Mouse (Mus musculus) left cerebral cortex, adult 9 months (tissue): ENCODE measurements around the gene Ccdc185.

ENCODE experiments used
- DNase-seq, 2 experiments: peaks; one replicate each; pipeline ENCODE4 v3.0.0; 2022; ENCODE audit warnings: low spot score in 2 of 2

Gene Ccdc185

DNA sequence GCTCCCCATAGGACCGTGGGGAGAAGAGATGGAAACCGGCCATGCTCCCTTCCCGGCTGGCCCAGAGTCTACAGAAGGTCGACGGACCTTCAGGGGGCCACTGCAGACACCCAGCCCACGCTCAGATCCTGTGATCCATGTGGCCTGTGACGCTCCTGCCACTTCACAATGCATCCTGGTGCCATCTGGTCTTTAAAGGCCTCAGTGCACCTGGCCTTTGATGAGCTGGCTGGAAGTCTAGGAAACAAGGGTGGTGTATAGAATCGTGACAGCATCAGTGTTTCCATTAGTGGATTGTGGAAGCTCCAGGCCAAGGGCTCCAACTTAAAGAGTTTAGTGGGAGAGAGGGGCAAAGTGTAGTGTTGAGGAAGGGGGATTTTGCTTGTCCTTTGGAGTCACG lies at the start of gene Ccdc185:
Ccdc185 (minus strand) TSS at position 101 of the 400 bp plus-strand sequence.
- DNase-seq = no peak

DNA sequence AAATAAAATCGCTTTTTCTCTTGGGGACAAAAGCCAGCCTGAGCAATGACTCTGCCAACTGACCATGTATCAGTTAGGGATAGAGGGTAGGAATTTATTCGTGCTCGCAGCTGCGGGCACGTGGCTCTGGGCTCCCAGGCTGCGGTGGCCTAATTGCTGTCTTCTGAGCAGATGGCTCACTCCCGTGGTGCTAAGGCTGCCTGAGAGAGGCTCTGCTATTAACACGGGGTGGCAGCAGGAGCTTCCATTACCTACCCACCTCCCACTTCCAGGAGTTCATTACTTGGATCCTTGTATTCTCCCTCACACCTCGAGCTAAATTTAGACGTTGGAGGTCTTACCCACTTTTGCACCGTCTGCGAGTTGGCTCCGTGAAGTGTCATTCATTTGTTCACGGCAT lies 48.1 kb upstream of the Ccdc185 start:
- peak; percentile 45 to 66 for DNase-seq

DNA sequence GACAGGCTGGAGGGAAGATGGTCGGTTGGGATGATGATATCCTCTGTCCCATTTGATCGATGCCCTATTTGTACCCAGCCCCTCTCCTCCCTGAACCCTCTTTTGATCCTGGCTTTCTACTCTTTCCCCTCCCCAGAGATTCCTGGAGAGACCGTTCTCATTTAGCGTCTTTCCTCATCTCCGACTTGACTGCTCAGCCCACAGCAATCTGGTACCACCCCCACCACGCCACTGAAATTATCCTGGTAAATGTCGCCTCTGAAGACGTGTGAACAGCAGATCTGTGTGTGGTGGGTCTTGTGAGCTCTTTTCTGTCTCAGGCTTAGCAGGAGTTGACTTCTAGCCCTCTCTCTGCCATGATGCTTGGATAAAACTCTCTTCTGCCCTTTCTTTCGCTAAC lies 45.6 kb upstream of the Ccdc185 start:
- DNase-seq = peak; percentile 55 to 71

DNA sequence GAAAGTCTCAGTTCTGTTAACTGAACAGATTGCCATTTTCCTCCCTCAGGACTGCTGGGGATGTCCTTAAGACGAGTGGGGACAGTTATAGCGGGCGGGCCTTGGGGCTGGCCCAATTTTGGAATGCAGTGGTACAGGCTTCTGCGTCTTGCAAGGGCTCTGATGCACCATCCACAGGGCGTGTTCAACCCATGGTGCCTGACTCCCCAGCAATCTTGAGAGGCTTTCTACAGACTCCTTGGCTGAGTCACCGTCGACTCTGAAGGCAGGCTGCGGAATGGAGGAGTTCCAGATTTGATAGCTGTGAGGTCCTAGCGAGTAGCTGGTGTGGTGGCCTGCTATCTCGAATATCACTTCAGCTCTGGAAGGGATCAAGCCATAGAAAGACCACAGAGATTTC lies 45.2 kb upstream of the Ccdc185 start:
- peak; percentile 60 to 78 for DNase-seq

GRCm38 (mm10) chr1:182792521-182793071 lies 43.6 kb upstream of the Ccdc185 start:
- peak; percentile 78 to 79 for DNase-seq

DNA sequence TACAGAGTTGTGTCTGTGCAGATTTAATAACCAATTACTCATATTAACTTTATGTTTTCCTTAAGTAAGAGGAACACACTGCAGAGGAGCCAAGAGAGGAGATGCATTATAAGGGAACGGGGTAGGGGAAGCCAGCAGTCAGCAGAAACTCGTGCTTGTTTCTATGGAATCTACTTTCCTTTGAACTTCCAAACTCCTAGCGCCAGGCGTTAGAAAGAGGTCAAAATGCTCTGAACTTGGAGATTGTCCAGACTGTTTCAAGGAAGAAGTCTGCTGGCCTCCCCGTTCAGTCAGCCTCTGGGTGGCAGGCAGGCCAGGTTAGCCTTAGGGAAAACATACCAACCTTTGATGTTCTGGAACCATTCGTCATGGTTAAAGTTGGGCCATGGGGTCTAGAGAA lies 39.9 kb upstream of the Ccdc185 start:
- no peak for DNase-seq

DNA sequence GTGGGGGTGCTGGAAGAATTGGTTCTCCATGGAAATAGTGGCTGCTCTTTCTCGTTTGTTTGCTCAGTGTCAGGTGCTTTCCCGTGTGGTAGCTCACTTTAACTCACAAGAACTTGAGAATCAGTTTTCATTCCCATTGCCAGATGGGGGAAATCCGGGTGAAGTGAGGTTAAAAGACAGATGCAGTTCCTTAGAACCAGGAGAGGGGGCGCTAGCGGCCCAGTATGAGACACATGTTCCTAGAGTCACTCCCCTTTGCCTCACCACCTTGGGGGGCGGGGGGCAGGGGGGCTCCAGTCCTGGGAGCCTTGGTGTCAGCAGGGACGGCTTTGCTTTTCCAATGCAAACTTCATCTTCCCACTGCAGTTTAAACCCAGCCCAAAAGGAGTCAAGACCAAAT lies 38.0 kb upstream of the Ccdc185 start:
- no peak for DNase-seq

- DNase-seq = no peak
These were observed 36.5 kb upstream of the Ccdc185 start for GRCm38 (mm10) chr1:182785504-182785903.

- no peak for DNase-seq
These were observed 35.8 kb upstream of the Ccdc185 start for GRCm38 (mm10) chr1:182784784-182785183.

GRCm38 (mm10) chr1:182783774-182784173 lies 34.8 kb upstream of the Ccdc185 start:
- DNase-seq = no peak

DNA sequence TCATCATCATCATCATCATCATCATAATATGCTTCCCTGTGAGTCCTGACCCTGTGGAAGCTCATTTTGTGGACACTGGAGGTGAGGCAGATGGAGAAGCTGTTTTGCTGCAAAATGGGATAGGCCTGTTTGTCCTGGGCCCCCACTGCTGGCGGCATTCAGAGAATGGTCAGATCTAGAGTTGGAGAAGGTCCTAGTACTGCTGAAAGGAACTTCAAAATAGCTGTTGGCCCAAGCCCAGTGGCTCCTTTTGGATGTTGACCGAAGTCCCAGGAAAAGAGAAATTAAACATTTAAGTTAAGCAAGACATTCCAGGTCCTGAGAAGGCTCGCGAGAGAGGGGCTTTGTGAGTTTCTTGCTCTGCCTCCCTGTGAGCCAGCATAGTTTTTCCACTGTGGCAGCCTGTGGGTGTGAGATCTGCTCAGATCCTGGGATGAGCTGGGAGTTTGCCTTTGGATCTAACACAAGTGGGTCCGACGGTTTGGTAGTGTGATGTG lies 30.1 kb upstream of the Ccdc185 start:
- DNase-seq = no peak

DNA sequence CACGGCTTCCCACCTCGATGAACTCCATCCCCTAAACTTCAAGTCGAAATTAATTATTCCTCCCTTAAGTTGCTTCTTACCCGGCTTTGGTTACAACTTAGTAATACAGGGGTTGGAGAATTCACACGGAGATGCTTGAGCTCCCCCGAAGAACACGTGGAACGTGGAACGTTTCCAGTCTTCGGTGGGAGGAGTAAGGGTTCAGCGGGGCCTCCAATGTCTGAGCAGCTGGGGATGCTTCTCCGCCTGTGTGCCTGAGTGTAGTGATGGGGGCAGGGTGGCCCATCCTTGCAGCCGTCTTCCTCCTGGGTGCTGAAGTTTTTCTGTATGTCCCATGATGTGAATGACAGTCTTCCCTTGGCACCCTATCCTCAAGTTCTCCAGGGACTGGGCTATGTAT lies 29.2 kb upstream of the Ccdc185 start:
- no peak for DNase-seq

DNA sequence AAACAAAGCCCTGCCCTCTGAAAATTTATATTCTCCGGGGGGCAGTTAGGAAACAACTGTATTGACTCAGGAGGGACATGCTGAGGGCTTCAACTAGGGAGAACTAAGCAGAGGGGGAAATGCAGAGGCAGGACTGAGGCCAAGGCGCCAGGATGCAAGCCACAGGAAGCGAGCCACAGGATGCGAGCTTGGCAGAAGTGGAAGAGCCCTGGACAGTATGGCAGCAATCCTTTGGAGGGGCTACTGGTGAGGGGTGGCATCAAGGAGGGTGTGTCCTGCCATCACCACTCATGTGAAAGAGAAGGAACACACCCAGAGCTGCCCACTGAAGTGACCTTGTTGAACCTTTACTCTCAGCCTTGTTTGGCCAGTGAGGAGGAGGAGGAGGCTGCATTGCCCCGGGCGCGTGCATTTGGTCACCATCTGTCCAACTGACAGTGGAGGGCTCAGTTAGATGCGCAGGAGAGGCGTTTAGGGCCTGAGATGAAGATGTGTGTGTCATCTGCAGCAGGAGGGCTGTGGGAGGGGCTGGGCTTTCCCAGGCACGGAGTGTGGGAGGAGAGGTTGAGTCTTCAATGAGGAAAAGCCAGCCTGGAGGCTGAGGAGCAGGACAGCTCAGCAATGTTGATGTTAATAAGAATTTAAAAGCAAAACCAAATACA lies 27.9 kb upstream of the Ccdc185 start:
- no peak for DNase-seq

GRCm38 (mm10) chr1:182775576-182775975 lies 26.6 kb upstream of the Ccdc185 start:
- no peak for DNase-seq

GRCm38 (mm10) chr1:182764541-182765281 lies 15.7 kb upstream of the Ccdc185 start:
- peak in 1 of 2 experiments; percentile 21 for DNase-seq

- DNase-seq = peak; percentile 79 to 88
These were observed 14.9 kb upstream of the Ccdc185 start, which contains the start of gene Susd4 for GRCm38 (mm10) chr1:182763716-182764461. Susd4 (plus strand) TSS chr1:182763860.

GRCm38 (mm10) chr1:182763191-182763715 lies 14.3 kb upstream of the Ccdc185 start:
- DNase-seq = no peak

DNA sequence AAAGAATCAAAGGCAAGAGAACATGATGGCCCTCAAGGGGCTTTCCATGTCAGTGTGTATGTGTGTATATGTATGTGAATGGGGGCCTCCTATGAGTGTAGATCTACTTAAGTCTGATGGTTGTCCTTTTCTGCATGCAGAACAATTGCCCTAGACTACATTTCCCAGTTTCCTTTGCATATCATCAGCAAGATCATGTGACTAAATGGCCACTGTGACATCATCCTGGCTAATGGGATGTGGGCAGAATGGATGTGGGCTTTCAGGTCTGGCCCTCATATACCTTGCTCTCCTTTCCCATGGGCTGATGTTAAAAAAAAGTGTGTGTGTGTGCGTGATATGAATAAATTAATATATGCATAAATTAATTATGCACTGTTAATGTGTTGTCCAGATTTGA lies 9.8 kb upstream of the Ccdc185 start:
- DNase-seq = no peak

- no peak for DNase-seq
These were observed 5.9 kb upstream of the Ccdc185 start for GRCm38 (mm10) chr1:182754865-182755264.

GRCm38 (mm10) chr1:182753694-182754093 lies 4.7 kb upstream of the Ccdc185 start:
- DNase-seq = no peak

- no peak for DNase-seq
These were observed 2.3 kb upstream of the Ccdc185 start for GRCm38 (mm10) chr1:182751301-182751700.

GRCm38 (mm10) chr1:182747834-182748233 lies 1.1 kb downstream of the Ccdc185 start:
- DNase-seq = no peak
